Mouse (Mus musculus): ENCODE measurements at regions not wholly inside any gene's neighbourhood (a gene's known extent, or its start where the extent isn't known, plus 50 kb on each side); places are given as distances from the start of the nearest gene placed in this dataset.

DNA sequence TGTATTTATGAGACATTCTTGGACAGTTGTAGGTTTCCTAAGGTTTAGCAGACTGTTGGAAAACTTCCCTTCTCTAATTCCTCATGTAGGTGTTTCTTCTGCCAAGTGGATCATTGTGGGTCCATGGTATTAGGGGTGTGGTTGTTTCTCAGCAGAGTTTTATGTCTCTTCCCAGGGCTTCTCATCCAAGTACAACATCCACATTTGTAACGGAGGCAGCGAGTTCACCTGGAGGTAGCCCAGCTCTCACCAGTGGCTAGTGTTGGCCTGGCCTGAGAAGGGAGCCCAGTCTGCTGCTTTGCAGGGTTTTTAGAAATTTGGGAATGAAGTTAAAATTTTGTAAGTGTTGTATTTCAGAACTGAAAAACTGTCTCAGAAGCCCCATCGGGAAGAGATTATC lies 122.4 kb downstream of the Wnt5a start:
- no peak for DNase-seq (ENCODE audit: extremely low spot score, low read depth, low spot score)

DNA sequence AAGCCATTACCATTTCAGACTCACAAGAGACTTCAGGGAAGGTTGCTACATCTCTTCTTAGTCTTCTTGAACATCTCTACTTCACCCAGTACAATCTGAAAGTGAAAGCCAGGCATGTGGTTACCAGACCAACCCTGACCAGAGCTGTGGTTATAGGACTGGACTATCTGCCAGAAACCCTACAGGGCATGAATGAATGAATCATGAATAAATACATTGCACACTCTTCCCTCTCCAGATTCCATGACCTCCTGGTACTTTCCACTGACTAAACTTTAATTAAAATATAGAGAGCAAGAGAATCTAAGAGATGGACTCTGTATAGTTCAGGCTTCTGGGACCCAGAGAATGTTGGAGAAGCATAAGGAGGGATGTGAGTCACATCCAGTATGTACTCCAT lies 130.6 kb downstream of the Wnt5a start:
- DNase-seq (ENCODE audit: extremely low spot score, low read depth, low spot score): no peak

DNA sequence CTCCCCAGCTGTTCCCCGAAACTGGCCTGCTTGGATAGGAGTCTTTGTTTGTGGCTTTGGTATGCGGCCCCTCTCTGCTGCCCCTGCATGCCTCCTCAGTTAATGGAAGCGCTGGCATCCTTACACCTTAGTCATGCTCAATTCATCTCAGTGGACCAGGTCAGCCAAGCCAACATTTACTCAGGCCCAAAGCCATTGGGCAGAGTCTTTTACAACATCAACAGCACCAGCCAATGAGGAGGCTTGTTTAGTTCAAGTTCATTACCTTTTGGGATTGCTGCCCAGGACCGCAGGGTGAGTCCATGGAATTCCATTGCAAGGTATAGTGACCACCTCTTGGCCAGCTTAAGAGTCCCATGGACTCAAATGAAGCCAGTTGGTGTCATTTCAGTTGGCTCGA lies 134.5 kb downstream of the Wnt5a start:
- DNase-seq (ENCODE audit: extremely low spot score, low read depth, low spot score): no peak

DNA sequence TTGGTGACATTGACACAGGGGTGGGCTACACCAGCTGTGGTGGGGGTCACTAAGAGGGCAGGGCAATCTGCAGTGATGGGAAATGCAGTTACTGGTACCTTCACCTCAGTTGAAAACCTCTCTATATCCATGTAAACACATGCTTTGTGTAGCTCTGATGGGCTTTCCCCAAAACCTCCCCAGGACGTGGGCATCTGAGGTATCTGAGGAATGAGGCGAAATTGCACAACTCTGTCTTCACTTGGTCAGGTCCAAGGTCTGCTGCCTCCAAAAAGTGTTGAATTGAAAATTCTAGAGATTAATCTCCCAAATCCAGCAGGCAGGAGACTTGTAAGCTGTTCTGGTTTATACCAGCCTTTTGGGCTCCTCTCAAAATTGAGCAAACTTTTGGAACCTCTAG lies 141.3 kb downstream of the Wnt5a start:
- DNase-seq (ENCODE audit: extremely low spot score, low read depth, low spot score): no peak

DNA sequence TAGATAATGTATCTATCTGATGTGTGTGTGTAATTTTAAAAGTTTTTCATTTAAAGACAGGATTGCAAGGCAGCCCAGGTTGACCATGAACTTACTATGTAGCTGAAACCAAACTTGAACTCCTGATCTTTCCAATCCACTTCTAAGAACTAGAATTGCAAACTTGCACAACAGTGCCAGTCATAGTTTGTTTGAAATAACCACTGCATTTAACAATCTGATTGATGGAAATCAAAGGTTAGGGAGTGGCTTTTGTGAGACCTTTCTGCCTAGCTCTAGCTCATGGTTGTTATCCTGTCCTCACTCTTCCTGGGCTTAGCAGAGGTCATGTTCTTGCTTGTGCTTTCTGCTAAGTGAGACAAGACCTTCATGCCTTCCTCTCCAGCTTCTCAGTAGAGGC lies 144.9 kb downstream of the Wnt5a start:
- DNase-seq (ENCODE audit: extremely low spot score, low read depth, low spot score): no peak

DNA sequence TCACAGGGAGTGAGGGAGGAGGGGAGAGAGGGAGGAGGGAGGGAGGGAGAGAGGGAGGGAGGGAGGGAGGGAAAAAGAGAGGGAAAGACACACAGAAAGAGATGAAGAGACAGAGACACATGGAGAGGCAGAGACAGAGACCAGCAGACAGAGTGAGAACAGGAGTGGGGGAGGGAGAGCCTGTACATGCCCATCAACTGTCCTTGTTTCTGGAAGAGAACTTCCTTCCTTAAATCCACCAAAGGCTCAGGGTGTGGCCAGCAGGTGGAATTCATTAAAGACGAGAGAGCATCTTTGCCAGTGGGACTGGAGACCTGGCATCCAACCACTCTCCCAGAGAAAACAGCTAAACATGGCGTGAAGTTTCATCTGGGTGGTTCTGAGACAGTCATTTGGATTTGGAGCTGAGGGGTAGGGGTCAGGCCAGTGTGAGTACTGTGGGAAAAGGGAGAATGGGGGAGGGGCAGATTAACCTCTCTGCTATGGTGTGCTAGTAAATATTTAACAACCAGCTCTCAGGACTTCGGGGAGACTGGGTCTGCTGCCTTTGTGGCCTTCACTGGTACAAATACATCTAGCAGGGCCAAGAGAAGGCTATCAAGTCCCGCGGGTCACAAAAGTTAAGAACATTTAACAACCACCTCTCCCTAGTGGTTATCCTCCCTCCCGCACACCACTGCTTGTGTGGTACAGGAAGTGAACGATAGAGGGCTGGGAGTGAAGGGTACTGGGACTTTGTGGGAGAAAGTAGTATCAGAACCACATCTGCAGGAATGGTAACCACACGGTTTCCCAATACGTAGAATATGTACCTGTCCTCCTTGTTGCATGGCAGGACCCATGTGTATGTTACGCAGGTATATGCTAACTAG lies 148.7 kb downstream of the Wnt5a start:
- DNase-seq (ENCODE audit: extremely low spot score, low read depth, low spot score): no peak

DNA sequence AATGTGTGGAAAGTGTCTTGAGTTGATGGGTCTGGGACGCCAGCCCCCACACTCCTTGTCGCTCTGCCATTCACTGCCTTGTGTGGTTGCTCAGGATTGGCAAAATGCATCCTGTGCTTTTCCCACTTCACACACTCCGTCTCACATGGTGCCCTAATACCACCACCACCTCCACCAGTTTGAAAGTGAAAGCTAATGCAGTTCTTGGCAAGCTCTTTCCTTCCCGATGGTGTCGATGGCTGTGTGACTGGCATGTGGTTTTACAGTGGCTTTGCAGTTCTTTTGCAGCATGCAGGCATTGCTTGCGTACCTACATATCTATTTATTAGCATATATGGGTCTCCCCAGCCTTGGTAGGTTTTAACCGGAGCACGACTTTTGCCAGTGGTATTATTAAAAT lies 152.7 kb downstream of the Wnt5a start:
- DNase-seq (ENCODE audit: extremely low spot score, low read depth, low spot score): no peak

DNA sequence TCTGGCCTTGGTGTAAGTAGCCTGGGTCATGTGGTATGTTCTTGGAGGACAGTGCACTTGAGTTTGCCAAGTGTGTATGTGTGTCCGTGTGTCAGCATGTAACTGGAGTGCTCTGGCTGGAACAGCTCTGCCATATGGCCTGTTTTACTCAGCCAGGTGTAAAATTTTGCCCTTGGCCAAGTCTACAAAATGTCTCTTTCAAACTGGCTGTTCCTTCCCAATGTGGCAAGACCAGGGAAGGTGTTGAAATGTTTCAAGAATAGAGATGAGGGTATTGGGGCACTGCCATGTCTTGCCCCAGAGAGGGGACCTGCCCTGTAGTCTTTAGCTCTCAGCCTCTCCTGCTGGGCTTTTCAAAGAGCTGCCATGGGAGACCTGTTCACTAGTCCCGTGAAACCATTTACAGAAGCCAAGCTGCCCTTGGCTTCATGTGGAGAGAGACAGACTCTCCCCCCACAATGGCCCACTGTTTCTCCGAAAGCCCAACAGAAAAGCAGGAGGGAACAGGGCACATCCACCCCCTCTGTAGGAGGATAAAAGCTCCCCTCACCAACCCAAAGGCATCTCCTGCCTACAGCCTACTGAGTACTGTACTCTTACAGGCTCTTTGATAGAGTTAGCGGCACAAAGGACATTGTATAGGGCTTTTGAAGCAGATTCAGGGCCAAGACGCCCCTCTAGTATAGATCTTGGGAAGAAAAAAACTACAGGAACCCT lies 156.5 kb downstream of the Wnt5a start:
- DNase-seq (ENCODE audit: extremely low spot score, low read depth, low spot score): no peak

DNA sequence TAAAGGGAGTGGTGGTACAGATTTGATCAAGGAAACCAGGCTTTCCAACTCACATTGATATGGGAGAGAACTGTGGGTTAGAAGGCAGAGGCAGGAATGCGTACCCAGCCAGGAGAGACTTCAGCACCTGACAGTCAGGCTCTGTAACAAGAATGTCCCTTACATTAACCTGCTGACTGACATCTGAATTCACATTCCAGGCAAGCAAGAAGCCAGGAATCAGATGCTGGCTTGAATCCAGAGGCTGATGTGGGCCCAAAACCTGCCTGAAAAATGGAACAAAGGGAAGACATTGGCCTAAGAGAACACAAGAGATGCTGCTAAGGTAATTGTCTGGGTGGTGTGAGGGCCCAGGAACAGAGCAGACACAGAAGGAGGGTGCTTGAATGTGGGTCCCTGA lies 158.8 kb downstream of the Wnt5a start:
- no peak for DNase-seq (ENCODE audit: extremely low spot score, low read depth, low spot score)

DNA sequence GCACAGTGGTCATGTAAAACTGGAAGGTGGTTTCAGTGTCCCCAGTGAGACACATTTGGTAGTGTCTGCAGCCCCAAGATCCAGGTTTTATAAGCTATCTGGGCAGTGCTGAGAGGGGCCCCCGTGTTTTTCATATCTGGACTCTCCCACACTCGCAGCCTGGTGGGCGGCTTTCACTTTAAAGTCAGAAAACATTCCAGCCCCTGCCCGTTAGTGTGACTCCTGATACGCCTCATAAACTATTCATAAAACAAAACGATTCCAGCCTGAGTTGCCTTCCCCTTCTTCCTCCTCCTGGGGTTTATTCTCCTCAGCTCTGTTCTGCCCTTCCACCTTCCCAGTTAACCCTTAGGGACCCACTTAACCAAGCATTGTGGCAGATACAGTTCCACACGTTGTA lies 159.6 kb downstream of the Wnt5a start:
- no peak for DNase-seq (ENCODE audit: extremely low spot score, low read depth, low spot score)

DNA sequence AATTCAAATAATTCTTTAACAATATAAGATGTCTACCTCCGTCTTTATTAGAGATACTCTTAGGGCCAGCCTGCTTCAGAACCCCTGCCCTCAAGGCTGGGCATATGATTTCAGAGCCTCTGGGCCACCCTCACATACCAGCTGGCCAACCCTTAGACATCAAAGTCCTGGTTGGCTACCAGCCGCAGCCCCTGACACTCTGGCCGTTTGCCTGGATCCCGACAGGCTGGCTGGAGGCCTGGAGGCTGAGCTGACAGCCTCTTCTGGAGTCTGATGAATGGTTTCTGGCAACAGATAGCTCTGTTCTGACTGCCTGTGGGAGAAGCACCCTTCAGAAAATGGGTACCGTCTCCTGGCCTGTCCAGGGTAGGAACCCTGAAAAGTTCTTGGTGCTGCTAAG lies 170.9 kb downstream of the Wnt5a start:
- DNase-seq (ENCODE audit: extremely low spot score, low read depth, low spot score): no peak

DNA sequence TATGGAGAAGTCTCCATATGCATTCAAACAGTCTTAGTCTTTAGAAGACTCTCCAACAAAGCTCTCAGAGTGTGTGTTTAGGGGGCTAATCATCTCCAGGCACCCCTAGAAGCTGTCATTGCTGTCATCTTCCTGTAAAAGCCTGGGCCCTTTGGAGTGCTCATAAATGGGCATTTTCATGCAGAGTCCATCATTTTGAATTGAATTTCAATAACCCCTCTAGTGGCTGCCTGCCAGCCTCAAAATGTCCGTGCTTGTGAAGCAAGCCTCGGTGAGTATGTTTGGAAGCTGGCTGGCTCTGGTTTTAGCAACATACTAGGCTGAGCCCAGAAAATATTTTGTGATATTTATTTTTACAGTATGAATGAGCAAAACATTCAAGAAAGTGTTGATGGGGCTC lies 195.2 kb downstream of the Wnt5a start:
- DNase-seq (ENCODE audit: extremely low spot score, low read depth, low spot score): no peak

DNA sequence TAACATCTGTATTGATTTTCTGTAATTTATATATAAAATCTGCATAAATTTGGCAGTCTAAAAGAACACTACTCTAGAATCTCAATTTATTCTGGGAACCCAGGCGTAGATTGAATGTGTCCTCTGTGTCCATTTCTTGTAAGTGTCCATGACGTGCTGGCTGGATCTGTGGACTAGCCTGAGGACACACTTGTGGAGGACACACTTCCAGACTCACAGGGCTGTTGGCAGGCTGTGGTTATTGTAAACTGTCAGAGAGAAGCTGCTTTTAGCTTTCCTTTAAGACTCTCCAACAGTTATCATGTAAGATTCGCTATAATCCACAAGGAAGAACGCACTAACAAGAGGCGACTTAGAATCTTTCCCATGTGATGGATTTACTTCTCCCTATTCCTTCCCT lies 200.2 kb downstream of the Wnt5a start:
- DNase-seq (ENCODE audit: extremely low spot score, low read depth, low spot score): no peak

DNA sequence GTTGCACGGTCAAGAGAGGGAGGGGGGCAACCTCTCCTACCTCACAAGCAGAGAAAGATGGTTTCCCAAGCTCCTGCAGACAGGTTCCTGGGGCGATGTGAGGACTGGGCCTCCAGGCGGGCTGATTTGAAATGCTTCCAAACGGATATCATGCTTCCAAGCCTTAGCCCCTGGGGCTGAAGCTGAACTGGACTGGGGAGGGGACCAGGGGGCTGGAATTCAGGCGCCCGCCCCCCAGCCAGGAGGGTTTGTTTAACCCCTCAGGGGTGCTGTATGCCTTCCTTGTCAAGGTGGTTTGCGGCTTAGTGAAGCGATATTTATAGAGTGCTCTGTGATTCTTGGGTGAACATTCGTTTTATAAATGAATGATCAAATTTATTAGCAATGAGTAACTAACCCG lies 210.0 kb downstream of the Wnt5a start:
- no peak for DNase-seq (ENCODE audit: extremely low spot score, low read depth, low spot score)

DNA sequence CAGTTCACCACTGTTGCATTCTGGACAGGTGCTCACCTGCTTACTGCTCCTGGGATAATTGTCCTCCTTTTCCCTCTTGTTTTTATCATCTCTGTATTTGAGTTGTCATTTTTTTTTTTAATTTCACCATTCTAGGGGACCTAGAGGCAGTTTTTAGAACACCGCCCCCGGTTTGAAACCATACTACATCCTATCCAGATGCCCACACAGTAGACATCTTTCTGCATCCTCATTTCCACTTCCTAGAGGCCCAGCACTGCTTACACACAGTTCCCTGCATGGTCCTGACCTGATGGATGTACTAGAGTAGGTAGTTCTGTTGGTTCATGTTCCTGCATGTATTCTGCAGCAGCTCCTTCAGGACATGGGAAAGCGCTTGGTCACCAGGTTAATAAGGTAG lies 216.0 kb downstream of the Wnt5a start:
- DNase-seq (ENCODE audit: extremely low spot score, low read depth, low spot score): no peak

DNA sequence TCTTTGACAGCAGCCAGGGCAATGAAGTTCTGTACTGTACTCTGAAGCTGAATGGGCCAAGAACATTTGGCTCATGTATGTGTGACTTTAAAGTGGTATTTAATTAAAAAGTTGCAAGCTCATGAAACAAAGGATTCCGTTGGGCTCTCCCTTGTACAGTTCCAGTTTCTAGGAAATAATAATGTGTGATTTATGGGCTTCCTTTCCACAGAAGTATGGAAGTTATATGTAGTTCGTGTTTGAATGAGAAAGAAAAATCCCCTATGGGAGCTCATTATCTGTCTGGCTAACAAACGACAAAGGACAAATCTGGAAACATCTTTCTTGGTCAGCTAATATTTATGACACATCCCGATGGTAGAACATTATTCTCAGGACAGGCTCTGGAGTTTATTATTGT lies 221.1 kb downstream of the Wnt5a start:
- DNase-seq (ENCODE audit: extremely low spot score, low read depth, low spot score): no peak

DNA sequence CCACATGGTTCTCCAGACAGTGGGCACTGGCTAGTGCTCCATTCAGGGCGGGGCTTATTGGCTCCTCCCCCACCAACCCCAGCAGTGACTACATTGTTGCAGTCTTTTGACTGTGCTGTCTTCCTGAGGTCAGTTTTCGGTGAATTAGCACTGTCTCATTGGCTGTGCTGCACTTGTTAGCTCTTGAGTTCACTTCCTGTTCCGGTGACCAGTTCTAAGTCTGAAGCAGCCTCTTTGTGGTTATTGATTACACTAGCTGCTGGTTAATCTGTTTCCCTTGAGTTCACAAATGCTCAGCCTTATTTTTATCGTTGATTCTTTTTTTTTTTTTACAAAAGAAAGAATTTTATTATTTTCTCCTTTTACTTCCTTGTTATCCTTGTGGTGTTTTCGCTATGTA lies 228.9 kb downstream of the Wnt5a start:
- no peak for DNase-seq (ENCODE audit: extremely low spot score, low read depth, low spot score)

DNA sequence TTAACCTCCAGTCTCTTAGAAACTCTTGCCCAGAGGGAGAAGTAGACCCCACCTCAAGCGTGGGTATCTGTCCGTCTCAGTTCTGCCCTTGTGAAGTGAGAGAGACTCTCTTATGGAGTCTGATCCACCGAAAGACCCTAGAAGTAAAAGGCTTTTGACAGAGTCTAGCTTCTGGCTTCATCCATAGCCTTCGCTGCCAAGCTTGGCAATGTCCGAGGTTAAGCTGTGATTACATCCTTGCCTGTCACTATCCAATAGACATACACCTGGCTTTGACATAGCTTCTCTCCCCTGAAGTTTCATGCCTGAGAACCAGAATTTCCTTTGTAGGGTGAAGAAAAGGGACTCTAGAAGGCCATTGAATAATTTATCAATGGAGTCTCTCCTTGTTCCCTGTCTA lies 230.9 kb downstream of the Wnt5a start:
- no peak for DNase-seq (ENCODE audit: extremely low spot score, low read depth, low spot score)

DNA sequence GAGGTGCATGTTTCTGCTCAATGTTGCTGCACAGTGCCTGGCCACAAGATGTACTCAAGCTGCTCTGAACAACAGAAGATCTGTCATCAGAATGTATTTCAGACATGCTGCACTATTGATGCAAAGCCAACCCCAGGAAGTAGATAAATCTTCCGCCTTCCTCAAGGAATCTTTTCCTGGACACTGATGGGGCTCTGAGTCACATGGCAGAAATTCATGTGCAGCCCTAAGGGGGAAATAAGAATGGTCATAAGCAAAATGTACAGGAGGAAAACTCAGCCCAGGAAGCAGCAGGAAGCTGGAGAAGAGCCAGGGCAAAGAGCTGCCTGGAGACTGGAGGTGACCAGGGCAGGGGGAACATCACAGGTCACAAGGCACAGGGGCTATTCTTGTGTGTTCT lies 235.5 kb downstream of the Wnt5a start:
- DNase-seq (ENCODE audit: extremely low spot score, low read depth, low spot score): no peak

DNA sequence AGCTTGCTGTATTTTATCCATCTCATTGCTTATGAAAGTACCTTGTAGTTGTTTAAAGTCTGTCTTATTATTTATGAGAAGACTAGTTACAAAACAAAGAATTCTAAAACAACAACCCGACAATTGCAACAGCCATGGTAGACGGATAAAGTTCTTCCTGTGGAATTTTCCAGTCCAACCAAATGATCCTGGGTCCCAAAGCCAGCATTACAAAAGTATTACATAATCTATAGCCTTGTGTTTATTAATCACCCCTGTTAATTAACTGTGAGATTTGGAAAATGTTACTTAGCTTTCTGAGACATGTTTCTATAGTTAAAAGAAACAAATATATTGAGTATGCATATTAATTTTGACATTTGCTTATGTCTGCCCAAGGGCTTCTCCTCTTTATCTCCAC lies 236.9 kb downstream of the Wnt5a start:
- DNase-seq (ENCODE audit: extremely low spot score, low read depth, low spot score): no peak

DNA sequence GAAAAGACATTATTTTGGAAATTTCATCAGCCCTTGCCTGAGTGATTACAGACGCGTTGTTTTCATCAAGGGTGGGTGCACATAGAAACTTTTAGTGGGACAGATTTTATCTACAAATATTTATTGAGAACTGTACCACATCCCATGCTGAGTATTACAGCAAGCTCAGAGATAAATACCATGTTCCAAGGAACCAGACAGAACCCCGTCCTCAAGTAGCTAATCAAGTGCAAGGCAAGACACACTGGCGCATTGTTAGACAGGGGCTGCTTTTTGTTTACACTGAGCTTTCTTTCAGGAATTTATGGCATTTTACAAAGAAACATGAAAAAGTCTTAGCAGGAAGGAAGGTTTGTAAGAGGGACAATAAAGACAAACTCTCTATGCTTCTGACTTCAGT lies 239.1 kb downstream of the Wnt5a start:
- no peak for DNase-seq (ENCODE audit: extremely low spot score, low read depth, low spot score)

DNA sequence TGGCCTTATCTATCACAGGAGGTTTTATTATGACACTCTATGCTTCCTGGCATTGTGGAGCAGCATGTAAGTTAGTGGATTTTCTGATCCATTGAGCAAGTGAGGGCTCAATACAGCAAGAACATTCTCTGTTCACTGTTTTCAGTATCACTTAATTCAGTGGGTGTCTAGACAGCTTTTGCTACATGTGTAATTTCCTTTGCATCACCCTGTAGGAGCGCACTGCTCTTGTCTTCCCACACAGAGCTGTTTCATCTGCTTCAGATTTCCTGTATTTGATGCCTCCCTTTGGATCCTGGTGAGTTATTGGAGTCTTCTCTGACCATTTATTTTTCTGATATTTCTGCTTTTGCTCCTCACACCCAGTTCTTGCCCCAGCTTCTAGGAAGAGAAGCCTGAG lies 245.8 kb downstream of the Wnt5a start:
- DNase-seq (ENCODE audit: extremely low spot score, low read depth, low spot score): no peak

DNA sequence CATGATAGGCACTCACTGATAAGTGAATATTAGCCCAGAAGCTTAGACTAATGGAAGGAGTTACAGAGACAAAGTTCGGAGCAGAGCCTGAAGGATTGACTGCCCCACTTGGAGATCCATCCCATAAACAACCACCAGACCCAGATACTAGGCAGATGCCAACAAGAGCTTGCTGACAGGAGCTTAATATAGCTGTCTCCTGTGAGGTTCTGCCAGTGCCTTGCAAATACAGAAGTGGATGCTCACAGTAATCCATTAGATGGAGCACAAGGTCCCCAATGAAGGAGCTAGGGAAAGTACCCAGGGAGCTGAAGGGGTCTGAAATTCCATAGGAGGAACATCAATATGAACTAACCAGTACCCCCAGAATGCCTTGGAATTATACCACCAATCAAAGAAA lies 252.8 kb upstream of the Lrtm1 start:
- no peak for DNase-seq (ENCODE audit: extremely low spot score, low read depth, low spot score)

Data from hindlimb bud, embryonic 11.5 days (tissue).